Comparison of ENCODE assay signal across 45 mouse cellular contexts in the genomic region with DNA sequence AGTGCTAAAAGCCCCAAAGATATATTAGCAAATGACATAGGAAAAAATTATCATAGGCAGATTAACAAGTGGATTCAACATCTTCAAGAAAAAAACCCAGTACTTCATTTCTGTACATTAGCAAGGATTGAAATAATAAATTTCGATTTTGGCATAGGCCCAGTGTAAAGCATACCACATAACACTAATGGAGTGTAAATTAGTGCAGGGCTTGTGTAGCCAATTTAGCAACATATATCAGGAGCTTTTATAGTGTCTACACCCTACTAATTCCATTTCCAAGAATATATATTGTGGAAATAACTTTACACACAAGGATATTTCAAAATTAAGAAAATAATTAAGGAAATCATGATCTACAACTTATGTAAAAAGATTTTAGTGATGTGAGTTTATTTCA. TPM values are rescaled to one million over a fixed set of nuclear protein-coding genes. Genes with fewer than 3 reads are reported as not detected.
"Had no signal": no experiment of that assay in that cellular context is flagged by ENCODE, and none has a peak within 500 bp of the region (broad histone marks: within the 10 kb centered on the region; RNA-seq: fewer than 3 reads in every experiment).

No protein-coding gene starts in this region.

- H3K27ac ChIP-seq: left cerebral cortex, adult 2 months; limb, embryonic 10.5 days; limb, embryonic 12.5 days; limb, embryonic 13.5 days; limb, embryonic 15.5 days; liver, embryonic 12.5 days; liver, embryonic 13.5 days; liver, embryonic 14.5 days; liver, embryonic 15.5 days; lung, embryonic 15.5 days; macrophage; midbrain, embryonic 10.5 days; midbrain, embryonic 12.5 days; midbrain, embryonic 13.5 days; midbrain, embryonic 15.5 days had no signal

- H3K9me3 ChIP-seq: limb, embryonic 10.5 days; limb, embryonic 12.5 days; limb, embryonic 13.5 days; limb, embryonic 15.5 days; liver, embryonic 12.5 days; liver, embryonic 13.5 days; liver, embryonic 15.5 days; lung, embryonic 15.5 days; megakaryocyte, embryonic 14.5 days; midbrain, embryonic 10.5 days; midbrain, embryonic 12.5 days; midbrain, embryonic 13.5 days; midbrain, embryonic 15.5 days had no signal

- ATAC-seq: liver, embryonic 12.5 days; liver, postnatal 0 days; lung, postnatal 0 days; midbrain, embryonic 13.5 days; midbrain, embryonic 15.5 days; midbrain, embryonic 16.5 days had no signal

- H3K36me3 ChIP-seq: limb, embryonic 10.5 days; limb, embryonic 12.5 days; limb, embryonic 13.5 days; limb, embryonic 15.5 days; liver, embryonic 12.5 days; liver, embryonic 13.5 days; liver, embryonic 15.5 days; lung, embryonic 15.5 days; midbrain, embryonic 10.5 days; midbrain, embryonic 12.5 days; midbrain, embryonic 13.5 days; midbrain, embryonic 15.5 days had no signal

- H3K9ac ChIP-seq: limb, embryonic 12.5 days; limb, embryonic 13.5 days; limb, embryonic 15.5 days; liver, embryonic 12.5 days; liver, embryonic 13.5 days; liver, embryonic 14.5 days; liver, embryonic 15.5 days; liver, postnatal 0 days; lung, embryonic 14.5 days; lung, embryonic 15.5 days; midbrain, embryonic 12.5 days; midbrain, embryonic 13.5 days; midbrain, embryonic 15.5 days had no signal

- H3K4me1 ChIP-seq: limb, embryonic 10.5 days; limb, embryonic 12.5 days; limb, embryonic 13.5 days; limb, embryonic 15.5 days; liver, embryonic 12.5 days; liver, embryonic 13.5 days; liver, embryonic 15.5 days; lung, embryonic 15.5 days; megakaryocyte, embryonic 14.5 days; midbrain, embryonic 10.5 days; midbrain, embryonic 12.5 days; midbrain, embryonic 13.5 days; midbrain, embryonic 15.5 days had no signal

- DNase-seq: left cerebral cortex, postnatal 4 days; liver; liver, embryonic 13.5 days; liver, postnatal 0 days; lung, adult 18-20 months; lung, adult 2 months; lung, embryonic 14.5 days; lung, postnatal 10 days; lung, postnatal 14 days; lung, postnatal 36 days; lung, postnatal 4 days; midbrain, embryonic 14.5 days had no signal

- H3K4me3 ChIP-seq: left cerebral cortex, adult 2 months; limb, embryonic 10.5 days; limb, embryonic 12.5 days; limb, embryonic 13.5 days; limb, embryonic 15.5 days; liver, embryonic 12.5 days; liver, embryonic 13.5 days; liver, embryonic 15.5 days; lung, embryonic 15.5 days; megakaryocyte, embryonic 14.5 days; midbrain, embryonic 10.5 days; midbrain, embryonic 12.5 days; midbrain, embryonic 13.5 days; midbrain, embryonic 15.5 days; myocyte had no signal

- H3K4me2 ChIP-seq: limb, embryonic 12.5 days; limb, embryonic 13.5 days; limb, embryonic 15.5 days; liver, embryonic 12.5 days; liver, embryonic 13.5 days; liver, embryonic 15.5 days; lung, embryonic 14.5 days; lung, embryonic 15.5 days; midbrain, embryonic 11.5 days; midbrain, embryonic 12.5 days; midbrain, embryonic 13.5 days; midbrain, embryonic 15.5 days had no signal

- H3K27me3 ChIP-seq: limb, embryonic 12.5 days; limb, embryonic 13.5 days; limb, embryonic 15.5 days; liver, embryonic 12.5 days; liver, embryonic 13.5 days; liver, embryonic 15.5 days; lung, embryonic 15.5 days; megakaryocyte, embryonic 14.5 days; midbrain, embryonic 12.5 days; midbrain, embryonic 13.5 days; midbrain, embryonic 15.5 days had no signal

RNA-seq across cellular contexts. Expression of a gene that starts 55.8 kb away (rescaled TPM):
- total RNA-seq: left cerebral cortex, adult 2 months; left cerebral cortex, adult 8-10 months; left cerebral cortex, postnatal 10 days; left cerebral cortex, postnatal 14 days; left cerebral cortex, postnatal 25 days; left cerebral cortex, postnatal 36 days; liver, adult 2 months; megakaryocyte progenitor cell, adult 5-6 weeks; megakaryocyte, adult 5-6 weeks; megakaryocyte-erythroid progenitor cell, adult 5-6 weeks; midbrain, postnatal 0 days; monocyte, adult 5-6 weeks had no signal
- polyA plus RNA-seq: limb, embryonic 10.5 days; limb, embryonic 11.5 days; limb, embryonic 12.5 days; limb, embryonic 13.5 days; limb, embryonic 14.5 days; limb, embryonic 15.5 days; liver, adult 2 months; liver, embryonic 12.5 days; liver, embryonic 13.5 days; liver, embryonic 14.5 days; liver, embryonic 15.5 days; liver, embryonic 16.5 days; liver, postnatal 0 days; lung, embryonic 14.5 days; macrophage; midbrain, embryonic 11.5 days; midbrain, embryonic 12.5 days; myocyte had no signal
